Mouse (Mus musculus) stomach, postnatal 0 days (tissue): ENCODE data around the gene Ifnl3. TPM values are rescaled to one million over a fixed set of nuclear protein-coding genes. Genes with fewer than 3 reads are reported as not detected.

Source experiments
- ATAC-seq: fragments of 200-750 bp; cut with Nextera tagmentation; 2 replicates; pipeline ENCODE4 v1.8.0; 2017; ENCODE audit not compliant: low FRiP score, low TSS enrichment
- DNase-seq: peaks from one replicate; pipeline ENCODE4 v3.0.0-alpha.2; 2016; ENCODE audit warnings: low spot score
- H3K27ac ChIP-seq: fragments of 300-500 bp; sonication (generic); replicated peaks from 2 replicates; pipeline ENCODE4 v1.5.1; 2014; ENCODE audit warnings: mild to moderate bottlenecking, control low read depth
- H3K27me3 ChIP-seq: fragments of 300-500 bp; sonication (generic); 2 replicates; pipeline ENCODE4 v1.6.1; 2014; ENCODE audit warnings: low read length; ENCODE audit not compliant: control insufficient read depth, insufficient read depth
- H3K36me3 ChIP-seq: fragments of 300-500 bp; sonication (generic); 2 replicates; pipeline ENCODE4 v1.6.1; 2014; ENCODE audit warnings: low read length, mixed read lengths; ENCODE audit not compliant: control insufficient read depth, insufficient read depth
- H3K4me1 ChIP-seq: fragments of 300-500 bp; sonication (generic); replicated peaks from 2 replicates; pipeline ENCODE4 v1.6.1; 2014; ENCODE audit warnings: antibody characterized with exemption; ENCODE audit not compliant: control insufficient read depth, insufficient read depth
- H3K4me2 ChIP-seq: fragments of 300-500 bp; sonication (generic); replicated peaks from 2 replicates; pipeline ENCODE4 v1.6.1; 2014; ENCODE audit warnings: low read depth, mild to moderate bottlenecking, control low read depth, moderate library complexity
- H3K4me3 ChIP-seq: fragments of 300-500 bp; sonication (generic); 2 replicates; pipeline ENCODE4 v1.5.1; 2014; ENCODE audit warnings: low read depth, low read length, control low read depth
- H3K9ac ChIP-seq: fragments of 300-500 bp; sonication (generic); 2 replicates; pipeline ENCODE4 v1.6.1; 2014; ENCODE audit warnings: mild to moderate bottlenecking, low read length, control low read depth, mixed read lengths
- H3K9me3 ChIP-seq: fragments of 300-500 bp; sonication (generic); 2 replicates; pipeline ENCODE4 v1.6.1; 2016; ENCODE audit warnings: low read length; ENCODE audit not compliant: control insufficient read depth
- CTCF ChIP-seq: IDR thresholded peaks from 2 replicates; pipeline ENCODE4 v1.5.1; 2016; ENCODE audit warnings: antibody characterized with exemption, low read depth, mild to moderate bottlenecking, moderate library complexity
- EP300 ChIP-seq: optimal IDR thresholded peaks from 2 replicates; pipeline ENCODE3; 2016; ENCODE audit warnings: antibody characterized with exemption
- WGBS: fragments of 180-500 bp; shearing (Covaris S2); extraction: QIAGEN DNeasy Blood & Tissue Kit; methylation state at CpG from one replicate; pipeline ENCODE4 v1.1.7; 2014; 5-methylcytosine and 5-hydroxymethylcytosine counted together
- microRNA-seq: library from miRNA; unstranded; fragments of <30 nt; microRNA quantifications from one replicate; pipeline ENCODE4, GENCODE M21; 2016
- polyA plus RNA-seq: library from polyadenylated mRNA; unstranded; fragments of >200 nt; fragmentation: Nextera tagmentation; extraction: Ambion mirVana; gene quantifications from 2 replicates; pipeline ENCODE4 v1.2.1, GENCODE M21; 2015

The Ifnl3 gene
- polyA plus RNA-seq, 1 experiment from 2014 or later: not detected

GRCm38 (mm10) chr7:28570982-28571682 lies 48.5 kb downstream of the Ifnl3 start:
- ATAC-seq (peak; percentile 21), DNase-seq (peak; percentile 58)
- H3K27me3 ChIP-seq: no peaks in the 10 kb centered on the region
- H3K27ac ChIP-seq: peak overlapping the region; percentile 96
- peaks cover 15% of the 10 kb centered on the region for H3K4me1 ChIP-seq
- TF ChIP-seq EP300 (no peak), CTCF (no peak)
- peaks cover 13% of the 10 kb centered on the region; the same call in 1 of the 2 replicates for H3K36me3 ChIP-seq
- H3K4me2 ChIP-seq: peak overlapping the region; percentile 43
- H3K9me3 ChIP-seq: no peaks in the 10 kb centered on the region
- H3K9ac ChIP-seq: peak overlapping the region; percentile 41
- WGBS: 17% methylated on average over 5 of the region's 5 CpGs
- H3K4me3 ChIP-seq: no peak overlapping the region

- no peak for DNase-seq
- Histone ChIP-seq H3K9ac (no peak overlapping the region), H3K9me3 (no peaks in the 10 kb centered on the region), H3K36me3 (peaks cover under 1% of the 10 kb centered on the region; the same call in 1 of the 2 replicates), H3K27me3 (no peaks in the 10 kb centered on the region), H3K4me3 (no peak overlapping the region), H3K4me1 (peaks cover 24% of the 10 kb centered on the region), H3K4me2 (no peak overlapping the region), H3K27ac (peak overlapping the region; percentile 96)
- TF ChIP-seq CTCF (no peak), EP300 (no peak)
- no peak for ATAC-seq
- 67% methylated on average over 5 of the region's 5 CpGs for WGBS
Observed at GRCm38 (mm10) chr7:28572689-28573088, 50.1 kb downstream of the Ifnl3 start.

- peak overlapping the region; percentile 96 for H3K27ac ChIP-seq
- no peak for DNase-seq
- no peaks in the 10 kb centered on the region for H3K27me3 ChIP-seq
- no peaks in the 10 kb centered on the region for H3K36me3 ChIP-seq
- H3K4me2 ChIP-seq: no peak overlapping the region
- H3K4me3 ChIP-seq: no peak overlapping the region
- H3K4me1 ChIP-seq: peaks cover 24% of the 10 kb centered on the region
- TF ChIP-seq EP300 (no peak), CTCF (no peak)
- no peak for ATAC-seq
- no peaks in the 10 kb centered on the region for H3K9me3 ChIP-seq
- WGBS: 87% methylated on average over 3 of the region's 3 CpGs
- no peak overlapping the region for H3K9ac ChIP-seq
Observed at GRCm38 (mm10) chr7:28573236-28573635, 50.6 kb downstream of the Ifnl3 start.

Small RNA genes within 50 kb of the gene (microRNA-seq; reads per million reads assigned to microRNA genes)
- gene Mir7049: not detected

Other genes starting within 250 kb of the Ifnl3 start
- gene Eid2b, start 245.1 kb upstream of the Ifnl3 start, polyA plus RNA-seq: 7.2 and 7.9 TPM in 2 replicates
- 0.22 and 0.33 TPM in 2 replicates for gene Selenov, start 231.7 kb upstream of the Ifnl3 start, polyA plus RNA-seq
- gene Dll3, start 220.6 kb upstream of the Ifnl3 start, polyA plus RNA-seq: 0.92 and 0.96 TPM in 2 replicates
- gene Timm50, start 210.8 kb upstream of the Ifnl3 start, polyA plus RNA-seq: 69.4 and 69.6 TPM in 2 replicates
- 31.5 and 35.7 TPM in 2 replicates for gene Supt5, start 184.1 kb upstream of the Ifnl3 start, polyA plus RNA-seq
- 880 and 955 TPM in 2 replicates for gene Rps16, start 172.2 kb upstream of the Ifnl3 start, polyA plus RNA-seq
- 13.4 and 15.1 TPM in 2 replicates for gene Plekhg2, start 150.2 kb upstream of the Ifnl3 start, polyA plus RNA-seq
- 29.1 and 29.4 TPM in 2 replicates for gene Zfp36, start 142.6 kb upstream of the Ifnl3 start, polyA plus RNA-seq
- gene Med29, start 130.1 kb upstream of the Ifnl3 start, polyA plus RNA-seq: 27.5 and 28.3 TPM in 2 replicates
- 35.9 and 38.6 TPM in 2 replicates for gene Paf1, start 129.9 kb upstream of the Ifnl3 start, polyA plus RNA-seq
- gene Gmfg, start 85.4 kb upstream of the Ifnl3 start, polyA plus RNA-seq: 18.9 and 23.1 TPM in 2 replicates
- 0.96 and 1.3 TPM in 2 replicates for gene Lrfn1, start 70.9 kb upstream of the Ifnl3 start, polyA plus RNA-seq
- not detected in 2 replicates for gene Ifnl2, start 12.4 kb upstream of the Ifnl3 start, polyA plus RNA-seq
- 87.1 and 87.6 TPM in 2 replicates for gene Sycn, start 18.0 kb downstream of the Ifnl3 start, polyA plus RNA-seq
- gene Nccrp1, start 24.4 kb downstream of the Ifnl3 start, polyA plus RNA-seq: 20.1 and 27.2 TPM in 2 replicates
- 9.8 and 12.0 TPM in 2 replicates for gene Samd4b, start 75.3 kb downstream of the Ifnl3 start, polyA plus RNA-seq
- 33.9 and 34.1 TPM in 2 replicates for gene Pak4, start 75.3 kb downstream of the Ifnl3 start, polyA plus RNA-seq
- 10.9 and 12.4 TPM in 2 replicates for gene Acp7, start 108.5 kb downstream of the Ifnl3 start, polyA plus RNA-seq
- gene Fbxo27, start 170.0 kb downstream of the Ifnl3 start, polyA plus RNA-seq: 1.7 and 2.4 TPM in 2 replicates
- gene Fbxo17, start 194.0 kb downstream of the Ifnl3 start, polyA plus RNA-seq: 5.6 and 6.1 TPM in 2 replicates
- 113 and 118 TPM in 2 replicates for gene Mrps12, start 219.0 kb downstream of the Ifnl3 start, polyA plus RNA-seq
- 11.4 and 12.3 TPM in 2 replicates for gene Sars2, start 219.2 kb downstream of the Ifnl3 start, polyA plus RNA-seq
- gene Ccer2, start 233.3 kb downstream of the Ifnl3 start, polyA plus RNA-seq: not detected in 2 replicates
- gene Sirt2, start 243.9 kb downstream of the Ifnl3 start, polyA plus RNA-seq: 35.3 and 39.3 TPM in 2 replicates
- 31.2 and 33.0 TPM in 2 replicates for gene Nfkbib, start 244.7 kb downstream of the Ifnl3 start, polyA plus RNA-seq